Mouse (Mus musculus): ENCODE measurements around the gene Prpf40a. TPM values are rescaled to one million over a fixed set of nuclear protein-coding genes. Genes with fewer than 3 reads are reported as not detected.

Gene Prpf40a
- polyA plus RNA-seq, 1 experiment from 2014 or later: 186 TPM

DNA sequence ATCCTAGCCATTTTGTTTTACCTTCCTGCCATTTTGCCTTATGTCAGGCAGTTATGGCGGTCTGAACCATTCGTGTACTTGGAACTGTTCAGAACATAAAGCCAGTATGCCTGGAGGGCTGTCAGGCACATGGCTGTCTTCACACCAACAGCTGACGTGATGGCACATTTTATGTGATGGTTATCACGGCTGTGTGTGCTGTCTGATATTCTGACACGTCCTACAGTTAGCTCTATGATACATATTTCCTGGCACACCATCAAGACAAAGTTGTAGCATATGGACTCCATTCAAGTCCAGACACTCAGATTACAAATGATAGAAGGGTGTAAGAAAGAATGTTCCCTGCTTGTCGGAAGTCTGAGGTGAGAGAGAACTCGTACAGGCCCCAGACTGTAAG, 85.0 kb downstream of the Prpf40a start:
- H3K27ac ChIP-seq (ENCODE audit: low read depth): no peak overlapping the region
- H3K9ac ChIP-seq: no peak overlapping the region
- H3K9me3 ChIP-seq (ENCODE audit: low read depth, low read length): no peaks in the 10 kb centered on the region
- no peak overlapping the region for H3K4me2 ChIP-seq
- peaks cover 12% of the 10 kb centered on the region; the same call in 1 of the 2 replicates for H3K36me3 ChIP-seq (ENCODE audit: insufficient read depth)
- no peaks in the 10 kb centered on the region for H3K4me1 ChIP-seq (ENCODE audit: insufficient read depth)
- peak; percentile 81 for DNase-seq
- peak; percentile 87 for ATAC-seq (ENCODE audit: insufficient read depth)
- WGBS: 44% methylated on average over 7 of the region's 7 CpGs
- no peak for TF ChIP-seq CTCF (IDR thresholded peaks at IDR 0.05; ENCODE audit: low read depth)
- H3K27me3 ChIP-seq (ENCODE audit: insufficient read depth, low read length): no peaks in the 10 kb centered on the region
- no peak overlapping the region for H3K4me3 ChIP-seq (ENCODE audit: low read depth, low read length)

DNA sequence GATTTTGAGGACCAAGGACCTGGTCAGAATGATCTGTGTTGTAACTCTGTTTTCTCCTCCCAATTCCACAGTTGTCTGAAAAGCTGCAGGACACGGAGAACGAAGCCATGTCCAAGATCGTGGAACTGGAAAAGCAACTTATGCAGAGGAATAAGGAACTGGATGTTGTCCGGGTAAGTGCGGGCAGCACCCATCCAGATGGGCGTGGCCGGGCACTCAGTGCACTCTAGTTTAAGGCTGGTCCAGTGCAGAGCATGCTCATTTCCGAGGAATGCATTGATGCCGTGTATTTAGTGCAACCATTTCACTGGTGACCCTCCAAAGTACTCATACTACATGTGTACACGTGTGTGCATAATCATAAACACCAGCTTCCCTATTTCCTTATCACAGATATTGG, 85.7 kb downstream of the Prpf40a start:
- H3K4me2 ChIP-seq: no peak overlapping the region
- H3K4me1 ChIP-seq (ENCODE audit: insufficient read depth): no peaks in the 10 kb centered on the region
- no peak for TF ChIP-seq CTCF (IDR thresholded peaks at IDR 0.05; ENCODE audit: low read depth)
- WGBS: 87% methylated on average over 10 of the region's 10 CpGs
- H3K36me3 ChIP-seq (ENCODE audit: insufficient read depth): peaks cover 12% of the 10 kb centered on the region; the same call in 1 of the 2 replicates
- no peaks in the 10 kb centered on the region for H3K9me3 ChIP-seq (ENCODE audit: low read depth, low read length)
- no peak overlapping the region for H3K9ac ChIP-seq
- no peak overlapping the region for H3K27ac ChIP-seq (ENCODE audit: low read depth)
- no peaks in the 10 kb centered on the region for H3K27me3 ChIP-seq (ENCODE audit: insufficient read depth, low read length)
- DNase-seq: no peak
- ATAC-seq (ENCODE audit: insufficient read depth): no peak
- H3K4me3 ChIP-seq (ENCODE audit: low read depth, low read length): no peak overlapping the region

DNA sequence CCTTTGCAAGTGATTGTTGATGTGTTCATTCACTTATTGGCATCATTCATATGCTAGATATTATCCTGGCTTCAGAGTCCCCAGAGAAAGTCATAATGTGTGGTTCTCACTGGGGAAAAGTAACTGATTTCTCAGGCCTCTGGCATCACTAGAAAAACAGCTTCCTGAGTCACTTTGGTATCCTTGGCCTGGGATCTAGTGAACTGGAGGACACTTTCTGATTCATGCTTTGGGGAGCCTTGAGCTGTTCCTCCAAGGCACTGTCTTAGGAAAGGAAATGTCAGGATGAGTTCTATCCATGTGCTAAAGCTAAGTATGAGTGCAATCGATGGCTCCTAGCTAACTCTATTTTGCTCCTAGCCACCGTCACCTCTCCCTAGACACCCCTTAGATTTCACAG, 88.2 kb downstream of the Prpf40a start:
- Histone ChIP-seq H3K4me3 (ENCODE audit: low read depth, low read length) (no peak overlapping the region), H3K27me3 (ENCODE audit: insufficient read depth, low read length) (no peaks in the 10 kb centered on the region), H3K9me3 (ENCODE audit: low read depth, low read length) (no peaks in the 10 kb centered on the region), H3K27ac (ENCODE audit: low read depth) (no peak overlapping the region), H3K36me3 (ENCODE audit: insufficient read depth) (peaks cover 12% of the 10 kb centered on the region; the same call in 1 of the 2 replicates), H3K4me1 (ENCODE audit: insufficient read depth) (no peaks in the 10 kb centered on the region), H3K9ac (no peak overlapping the region), H3K4me2 (no peak overlapping the region)
- ATAC-seq (ENCODE audit: insufficient read depth) (no peak), DNase-seq (no peak)
- no peak for TF ChIP-seq CTCF (IDR thresholded peaks at IDR 0.05; ENCODE audit: low read depth)
- 87% methylated on average over 2 of the region's 2 CpGs for WGBS

DNA sequence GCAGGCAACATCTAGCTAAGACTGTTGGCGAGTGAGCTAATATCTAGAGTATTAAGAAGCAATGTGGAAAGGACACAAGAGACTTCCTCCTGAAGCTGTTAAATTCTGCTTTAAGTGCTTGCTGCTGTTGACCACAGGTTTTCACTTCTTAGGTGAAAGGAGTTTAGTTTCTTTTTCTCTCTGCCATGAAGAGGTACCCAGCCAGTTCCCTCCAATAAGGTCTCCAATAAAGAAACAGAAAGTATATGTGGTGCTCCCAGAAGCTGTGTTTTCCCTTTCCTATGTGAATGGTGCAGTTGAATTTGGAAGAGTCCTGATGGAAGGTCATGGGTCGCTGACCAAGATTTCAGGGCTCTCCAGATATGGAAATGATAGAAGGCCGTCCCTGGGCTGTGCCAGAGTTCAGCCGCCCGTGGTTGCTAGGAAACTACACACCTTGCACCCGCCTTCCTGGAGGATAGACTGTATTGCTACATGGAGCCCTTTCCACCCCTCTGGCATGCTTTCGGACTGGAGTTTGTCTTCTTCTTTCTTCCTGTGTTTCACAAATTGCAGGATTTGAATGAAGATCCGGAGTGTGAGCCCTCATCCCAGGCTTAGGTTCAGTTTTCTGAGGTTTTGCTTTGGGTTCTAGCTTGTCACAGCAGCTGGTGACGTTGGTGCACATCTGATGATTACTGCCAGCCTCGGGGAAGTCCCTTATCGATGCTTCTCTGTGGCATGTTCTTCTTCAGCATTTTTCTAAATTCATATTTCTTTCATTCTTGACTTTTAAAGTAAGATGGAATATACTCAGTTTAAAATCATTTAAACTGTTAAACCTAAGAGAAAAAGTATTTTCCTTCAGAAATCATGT, 89.0 kb downstream of the Prpf40a start:
- no peak for ATAC-seq (ENCODE audit: insufficient read depth)

DNA sequence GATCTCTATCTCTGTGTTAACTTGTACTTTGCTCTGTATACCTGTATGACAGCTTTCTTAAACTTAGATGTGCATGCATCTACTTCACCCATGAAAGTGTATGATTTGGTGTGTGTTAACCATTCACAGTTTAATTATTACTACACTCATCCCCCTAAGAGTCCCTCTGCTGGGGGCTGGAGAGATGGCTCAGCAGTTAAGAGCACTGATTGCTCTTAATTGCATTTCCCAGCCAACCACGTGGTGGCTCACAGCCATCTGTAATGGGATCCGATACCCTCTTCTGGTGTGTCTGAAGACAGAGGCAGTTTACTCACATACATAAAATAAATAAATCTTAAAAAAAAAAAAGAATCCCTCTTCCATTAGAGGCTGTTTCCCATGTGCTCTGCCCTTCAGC, 91.0 kb downstream of the Prpf40a start:
- H3K36me3 ChIP-seq (ENCODE audit: insufficient read depth): no peaks in the 10 kb centered on the region
- no peaks in the 10 kb centered on the region for H3K27me3 ChIP-seq (ENCODE audit: insufficient read depth, low read length)
- no peak overlapping the region for H3K4me3 ChIP-seq (ENCODE audit: low read depth, low read length)
- H3K4me2 ChIP-seq: no peak overlapping the region
- ATAC-seq (ENCODE audit: insufficient read depth) (no peak), DNase-seq (no peak)
- no peak overlapping the region for H3K27ac ChIP-seq (ENCODE audit: low read depth)
- 54% methylated on average over 2 of the region's 2 CpGs for WGBS
- H3K4me1 ChIP-seq (ENCODE audit: insufficient read depth): no peaks in the 10 kb centered on the region
- no peaks in the 10 kb centered on the region for H3K9me3 ChIP-seq (ENCODE audit: low read depth, low read length)
- TF ChIP-seq CTCF (IDR thresholded peaks at IDR 0.05; ENCODE audit: low read depth): 0 out of 2 replicates have a peak, but pooled peaks have one; percentile 12
- H3K9ac ChIP-seq: no peak overlapping the region

More for the DNA sequence above, 89.0 kb downstream of the Prpf40a start:
- no peak for TF ChIP-seq CTCF (IDR thresholded peaks at IDR 0.05; ENCODE audit: low read depth)
- H3K4me2 ChIP-seq: no peak overlapping the region
- no peaks in the 10 kb centered on the region for H3K4me1 ChIP-seq (ENCODE audit: insufficient read depth)
- no peak overlapping the region for H3K27ac ChIP-seq (ENCODE audit: low read depth)
- H3K9me3 ChIP-seq (ENCODE audit: low read depth, low read length): no peaks in the 10 kb centered on the region
- no peak overlapping the region for H3K9ac ChIP-seq
- no peak overlapping the region for H3K4me3 ChIP-seq (ENCODE audit: low read depth, low read length)
- H3K36me3 ChIP-seq (ENCODE audit: insufficient read depth): peaks cover 8% of the 10 kb centered on the region; the same call in 1 of the 2 replicates
- 85% methylated on average over 11 of the region's 11 CpGs for WGBS
- no peaks in the 10 kb centered on the region for H3K27me3 ChIP-seq (ENCODE audit: insufficient read depth, low read length)
- no peak for DNase-seq

DNA sequence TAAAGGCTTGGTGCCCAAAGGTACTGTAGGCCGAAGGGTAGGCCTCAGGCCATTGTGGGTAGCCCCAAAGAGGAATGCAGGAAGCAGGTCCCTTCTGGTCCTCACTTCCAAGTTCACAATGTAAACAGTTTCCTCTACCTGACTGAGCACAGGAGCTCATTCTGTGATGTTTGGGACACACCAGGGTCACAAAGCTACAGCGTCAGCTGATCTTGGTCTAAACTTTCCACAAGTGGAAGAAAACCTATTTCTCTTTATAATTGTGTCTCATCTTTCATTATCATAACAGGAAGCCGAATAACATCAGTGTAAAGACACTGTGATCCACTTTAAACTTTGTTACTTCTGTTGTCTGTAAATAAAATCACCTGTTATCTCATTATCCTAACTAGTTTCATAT, 95.6 kb downstream of the Prpf40a start:
- Histone ChIP-seq H3K4me1 (ENCODE audit: insufficient read depth) (no peaks in the 10 kb centered on the region), H3K4me3 (ENCODE audit: low read depth, low read length) (no peak overlapping the region), H3K4me2 (no peak overlapping the region), H3K36me3 (ENCODE audit: insufficient read depth) (no peaks in the 10 kb centered on the region), H3K27ac (ENCODE audit: low read depth) (no peak overlapping the region), H3K27me3 (ENCODE audit: insufficient read depth, low read length) (no peaks in the 10 kb centered on the region), H3K9ac (no peak overlapping the region), H3K9me3 (ENCODE audit: low read depth, low read length) (no peaks in the 10 kb centered on the region)
- no peak for TF ChIP-seq CTCF (IDR thresholded peaks at IDR 0.05; ENCODE audit: low read depth)
- WGBS: 86% methylated on average over 3 of the region's 3 CpGs
- DNase-seq (no peak), ATAC-seq (ENCODE audit: insufficient read depth) (no peak)

DNA sequence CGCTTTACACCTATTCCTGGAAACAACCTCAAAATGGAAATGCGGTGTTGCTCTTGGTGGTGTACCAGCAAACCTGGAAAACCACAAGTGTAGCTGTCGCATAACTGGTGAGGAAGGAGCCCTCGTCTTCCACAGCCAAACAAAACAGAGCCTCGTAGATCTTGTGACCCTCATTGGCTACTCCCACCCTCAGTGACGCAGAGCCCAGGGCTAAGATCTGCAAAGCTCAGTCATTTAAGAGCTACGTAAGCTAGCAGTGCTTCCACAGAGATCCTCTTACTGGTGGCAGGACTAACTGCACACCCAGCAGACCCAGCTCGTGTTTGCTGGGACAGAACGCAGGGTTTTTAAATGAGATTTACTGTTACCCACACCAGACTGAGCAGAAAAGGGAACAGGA, 96.1 kb downstream of the Prpf40a start:
- Histone ChIP-seq H3K9me3 (ENCODE audit: low read depth, low read length) (no peaks in the 10 kb centered on the region), H3K4me3 (ENCODE audit: low read depth, low read length) (no peak overlapping the region), H3K4me2 (no peak overlapping the region), H3K36me3 (ENCODE audit: insufficient read depth) (no peaks in the 10 kb centered on the region), H3K4me1 (ENCODE audit: insufficient read depth) (no peaks in the 10 kb centered on the region), H3K27ac (ENCODE audit: low read depth) (no peak overlapping the region), H3K9ac (no peak overlapping the region), H3K27me3 (ENCODE audit: insufficient read depth, low read length) (no peaks in the 10 kb centered on the region)
- DNase-seq (no peak), ATAC-seq (ENCODE audit: insufficient read depth) (no peak)
- no peak for TF ChIP-seq CTCF (IDR thresholded peaks at IDR 0.05; ENCODE audit: low read depth)
- 85% methylated on average over 9 of the region's 9 CpGs for WGBS
